Mouse (Mus musculus) gastrocnemius, adult 2 months (tissue): ENCODE measurements around the gene Sugp1. TPM values are rescaled to one million over a fixed set of nuclear protein-coding genes. Genes with fewer than 3 reads are reported as not detected.
"Not testable (repeated sequence)": the region's sequence is repeated elsewhere in the genome, so short reads cannot be mapped to it uniquely, and the experiment has no call there.

Experiments
- DNase-seq: peaks from one replicate; pipeline ENCODE4 v3.0.0; 2022
- H3K27ac ChIP-seq: fragments of 200-600 bp; 2 replicates; pipeline ENCODE4 v1.8.1; 2022; ENCODE audit warnings: mild to moderate bottlenecking
- H3K4me3 ChIP-seq: fragments of 200-600 bp; 2 replicates; pipeline ENCODE4 v1.8.1; 2022; ENCODE audit warnings: mild to moderate bottlenecking, moderate library complexity
- CTCF ChIP-seq: fragments of 200-600 bp; IDR thresholded peaks from 2 replicates; pipeline ENCODE4 v1.8.1; 2022; ENCODE audit warnings: antibody characterized with exemption, mild to moderate bottlenecking, moderate library complexity
- intact Hi-C: fragments of 180-260 bp; cut with DNase I; formaldehyde crosslinking; loops from one replicate; pipeline ENCODE4 v1.15.1; 2025
- long read RNA-seq, 2 experiments: library from polyadenylated mRNA; stranded (forward); transcript quantifications; one replicate each; pipeline ENCODE4 v2.0.0; 2021
- total RNA-seq, 2 experiments: library from RNA; stranded (reverse); gene quantifications; 2 replicates each; pipeline ENCODE4 v1.2.3; 2021

Gene Sugp1
- total RNA-seq, result 10 to 100 TPM; 16.8 to 21.0 TPM
- long read RNA-seq, experiment 1, transcript Sugp1-201 (14 exons, 2,681 nt), result major isoform, 15 of 19 reads
- long read RNA-seq, experiment 1, partial matches to known transcripts, result 1 of 19 reads
- long read RNA-seq, experiment 1, other reads (novel, unspliced or antisense), result 3 of 19 reads
- long read RNA-seq, experiment 2, transcript Sugp1-201 (14 exons, 2,681 nt), result major isoform, 8 of 14 reads
- long read RNA-seq, experiment 2, partial matches to known transcripts, result 4 of 14 reads
- long read RNA-seq, experiment 2, other reads (novel, unspliced or antisense), result 2 of 14 reads

- peak within 1 kb of the TSS; percentile 99 for H3K27ac ChIP-seq
- H3K4me3 ChIP-seq, result peak within 1 kb of the TSS; percentile 99
- intact Hi-C loops, result no loop called here
- TF ChIP-seq CTCF, result no peak
- DNase-seq, result peak; percentile 98
Measured at GRCm38 (mm10) chr8:70042583-70043455, at the start of gene Sugp1, which contains the start of gene Mau2. Gene Sugp1 (plus strand): TSS chr8:70042813. Gene Mau2 (minus strand): TSS chr8:70042734.

- Histone ChIP-seq H3K27ac (peak overlapping the region; percentile 98), H3K4me3 (peak overlapping the region; percentile 80)
- intact Hi-C loops, result loop anchor here (2.0 kb wide), 1 partner anchor 21 kb away; no protein-coding TSS in a partner anchor
- DNase-seq, result no peak
- TF ChIP-seq CTCF, result no peak
Measured at GRCm38 (mm10) chr8:69995422-69995775, 47.2 kb upstream of the Sugp1 start.

GRCm38 (mm10) chr8:69995776-69996588 lies 46.6 kb upstream of the Sugp1 start, which contains the start of gene Gatad2a:
Gene Gatad2a (minus strand): TSS chr8:69996384.
- intact Hi-C loops, result loop anchor here (2.0 kb wide), 1 partner anchor 21 kb away; no protein-coding TSS in a partner anchor
- Histone ChIP-seq H3K4me3 (peak within 1 kb of the TSS; percentile 80), H3K27ac (peak within 1 kb of the TSS; percentile 98)
- peak; percentile 100 for DNase-seq
- TF ChIP-seq CTCF, result no peak

GRCm38 (mm10) chr8:69996589-69997285 lies 45.9 kb upstream of the Sugp1 start:
- H3K4me3 ChIP-seq, result peak overlapping the region; percentile 80
- peak overlapping the region; percentile 98 for H3K27ac ChIP-seq
- no peak for DNase-seq
- no peak for TF ChIP-seq CTCF
- intact Hi-C loops, result no loop called here

- Histone ChIP-seq H3K27ac (no peak overlapping the region), H3K4me3 (no peak overlapping the region)
- DNase-seq, result no peak
- TF ChIP-seq CTCF, result no peak
- intact Hi-C loops, result no loop called here
Measured at GRCm38 (mm10) chr8:69998706-69999105, 43.9 kb upstream of the Sugp1 start.

- H3K4me3 ChIP-seq, result no peak overlapping the region
- intact Hi-C loops, result no loop called here
- H3K27ac ChIP-seq, result no peak overlapping the region
- no peak for DNase-seq
- no peak for TF ChIP-seq CTCF
Measured at GRCm38 (mm10) chr8:69999236-69999635, 43.4 kb upstream of the Sugp1 start.

- Histone ChIP-seq H3K4me3 (no peak overlapping the region), H3K27ac (no peak overlapping the region)
- no peak for TF ChIP-seq CTCF
- intact Hi-C loops, result no loop called here
- no peak for DNase-seq
Measured at GRCm38 (mm10) chr8:70000226-70000625, 42.4 kb upstream of the Sugp1 start.

- Histone ChIP-seq H3K27ac (peak overlapping the region; percentile 82), H3K4me3 (peak overlapping the region; percentile 66)
- DNase-seq, result peak; percentile 73
- intact Hi-C loops, result loop anchor here (1.0 kb wide), 1 partner anchor 83 kb away; no protein-coding TSS in a partner anchor
- TF ChIP-seq CTCF, result peak; percentile 85
Measured at GRCm38 (mm10) chr8:70001176-70001891, 41.3 kb upstream of the Sugp1 start.

GRCm38 (mm10) chr8:70001892-70002191 lies 40.8 kb upstream of the Sugp1 start:
- not testable (repeated sequence) for DNase-seq
- intact Hi-C loops, result loop anchor here (1.0 kb wide), 1 partner anchor 84 kb away; no protein-coding TSS in a partner anchor
- peak overlapping the region; percentile 82 for H3K27ac ChIP-seq
- H3K4me3 ChIP-seq, result peak overlapping the region; percentile 66

GRCm38 (mm10) chr8:70003204-70003657 lies 39.4 kb upstream of the Sugp1 start:
- Histone ChIP-seq H3K4me3 (no peak overlapping the region), H3K27ac (0 out of 2 replicates have a peak overlapping the region, but pooled peaks have one; percentile 21)
- DNase-seq, result no peak
- no peak for TF ChIP-seq CTCF
- intact Hi-C loops, result no loop called here

GRCm38 (mm10) chr8:70004345-70004744 lies 38.3 kb upstream of the Sugp1 start:
- H3K27ac ChIP-seq, result peak overlapping the region; percentile 52
- no peak for DNase-seq

More at GRCm38 (mm10) chr8:70004345-70004744, 38.3 kb upstream of the Sugp1 start:
- TF ChIP-seq CTCF, result no peak
- intact Hi-C loops, result no loop called here
- H3K4me3 ChIP-seq, result no peak overlapping the region
